Mouse (Mus musculus): ENCODE measurements around the gene Ano1.

The Ano1 gene

GRCm38 (mm10) chr7:144696764-144697704 lies 54.7 kb downstream of the Ano1 start:
- peak; percentile 14 for DNase-seq

GRCm38 (mm10) chr7:144689855-144690254 lies 61.9 kb downstream of the Ano1 start:
- no peak for DNase-seq

- DNase-seq: peak; percentile 29
Measured at GRCm38 (mm10) chr7:144689136-144689535, 62.6 kb downstream of the Ano1 start.

- DNase-seq: no peak
Measured at GRCm38 (mm10) chr7:144687663-144688381, 64.0 kb downstream of the Ano1 start.

GRCm38 (mm10) chr7:144684947-144685346 lies 66.8 kb downstream of the Ano1 start:
- DNase-seq: no peak

GRCm38 (mm10) chr7:144684467-144684866 lies 67.3 kb downstream of the Ano1 start:
- no peak for DNase-seq

GRCm38 (mm10) chr7:144680096-144680495 lies 71.7 kb downstream of the Ano1 start:
- DNase-seq: no peak

- no peak for DNase-seq
Measured at GRCm38 (mm10) chr7:144678241-144679030, 73.3 kb downstream of the Ano1 start.

- DNase-seq: no peak
Measured at GRCm38 (mm10) chr7:144677341-144678086, 74.3 kb downstream of the Ano1 start.

- no peak for DNase-seq
Measured at GRCm38 (mm10) chr7:144675632-144676031, 76.1 kb downstream of the Ano1 start.

- no peak for DNase-seq
Measured at GRCm38 (mm10) chr7:144669895-144670294, 81.9 kb downstream of the Ano1 start.

- no peak for DNase-seq
Measured at GRCm38 (mm10) chr7:144668603-144669278, 83.0 kb downstream of the Ano1 start.

GRCm38 (mm10) chr7:144667091-144667490 lies 84.7 kb downstream of the Ano1 start:
- no peak for DNase-seq

GRCm38 (mm10) chr7:144665585-144665984 lies 86.2 kb downstream of the Ano1 start:
- DNase-seq: no peak

GRCm38 (mm10) chr7:144663566-144663965 lies 88.2 kb downstream of the Ano1 start:
- DNase-seq: peak; percentile 17

GRCm38 (mm10) chr7:144656261-144656967 lies 95.4 kb downstream of the Ano1 start:
- DNase-seq: no peak

- peak; percentile 22 for DNase-seq
Measured at GRCm38 (mm10) chr7:144653681-144654425, 97.9 kb downstream of the Ano1 start.

GRCm38 (mm10) chr7:144647547-144647946 lies 104.2 kb downstream of the Ano1 start:
- no peak for DNase-seq

- no peak for DNase-seq
Measured at GRCm38 (mm10) chr7:144640817-144641216, 111.0 kb downstream of the Ano1 start.

GRCm38 (mm10) chr7:144636000-144636399 lies 115.8 kb downstream of the Ano1 start:
- DNase-seq: no peak

Measured in kidney, adult 9 months (tissue).